Mouse (Mus musculus): ENCODE measurements around the gene Gm45140.

Gene Gm45140

GRCm38 (mm10) chr6:87835695-87836094 lies at the start of gene Gm45140:
Gene Gm45140, minus strand, starts transcription at chr6:87835795.
- DNase-seq = no peak

GRCm38 (mm10) chr6:87882816-87883215 lies 47.2 kb upstream of the Gm45140 start:
- no peak for DNase-seq

GRCm38 (mm10) chr6:87882221-87882620 lies 46.6 kb upstream of the Gm45140 start:
- DNase-seq = no peak

GRCm38 (mm10) chr6:87879628-87880027 lies 44.0 kb upstream of the Gm45140 start:
- no peak for DNase-seq

- no peak for DNase-seq
Observed at GRCm38 (mm10) chr6:87879010-87879409, 43.4 kb upstream of the Gm45140 start.

- DNase-seq = no peak
Observed at GRCm38 (mm10) chr6:87876068-87876643, 40.6 kb upstream of the Gm45140 start.

- DNase-seq = no peak
Observed at GRCm38 (mm10) chr6:87875562-87875961, 40.0 kb upstream of the Gm45140 start.

- DNase-seq = no peak
Observed at GRCm38 (mm10) chr6:87875083-87875482, 39.5 kb upstream of the Gm45140 start.

GRCm38 (mm10) chr6:87873963-87874362 lies 38.4 kb upstream of the Gm45140 start:
- no peak for DNase-seq

GRCm38 (mm10) chr6:87873104-87873503 lies 37.5 kb upstream of the Gm45140 start:
- no peak for DNase-seq

GRCm38 (mm10) chr6:87871240-87871639 lies 35.6 kb upstream of the Gm45140 start:
- no peak for DNase-seq

GRCm38 (mm10) chr6:87870440-87870839 lies 34.8 kb upstream of the Gm45140 start:
- no peak for DNase-seq

- DNase-seq = no peak
Observed at GRCm38 (mm10) chr6:87868871-87869506, 33.4 kb upstream of the Gm45140 start.

GRCm38 (mm10) chr6:87867256-87867655 lies 31.7 kb upstream of the Gm45140 start:
- DNase-seq = no peak

GRCm38 (mm10) chr6:87866211-87866610 lies 30.6 kb upstream of the Gm45140 start:
- DNase-seq = no peak

- DNase-seq = no peak
Observed at GRCm38 (mm10) chr6:87857071-87857470, 21.5 kb upstream of the Gm45140 start.

- peak; percentile 13 for DNase-seq
Observed at GRCm38 (mm10) chr6:87853446-87853845, 17.9 kb upstream of the Gm45140 start.

- peak; percentile 29 for DNase-seq
Observed at GRCm38 (mm10) chr6:87851871-87852270, 16.3 kb upstream of the Gm45140 start.

- DNase-seq = peak; percentile 96
Observed at GRCm38 (mm10) chr6:87850900-87851614, 15.5 kb upstream of the Gm45140 start, which contains the start of gene Cnbp. Gene Cnbp, minus strand, starts transcription at chr6:87851106.

- peak; percentile 65 for DNase-seq
Observed at GRCm38 (mm10) chr6:87850155-87850899, 14.7 kb upstream of the Gm45140 start.

- no peak for DNase-seq
Observed at GRCm38 (mm10) chr6:87849780-87850154, 14.2 kb upstream of the Gm45140 start.

GRCm38 (mm10) chr6:87846813-87847212 lies 11.2 kb upstream of the Gm45140 start:
- DNase-seq = peak; percentile 39

- DNase-seq = peak; percentile 82
Observed at GRCm38 (mm10) chr6:87845031-87845695, 9.6 kb upstream of the Gm45140 start.
